Mouse (Mus musculus): ENCODE results near the gene Rflnb.

DNA sequence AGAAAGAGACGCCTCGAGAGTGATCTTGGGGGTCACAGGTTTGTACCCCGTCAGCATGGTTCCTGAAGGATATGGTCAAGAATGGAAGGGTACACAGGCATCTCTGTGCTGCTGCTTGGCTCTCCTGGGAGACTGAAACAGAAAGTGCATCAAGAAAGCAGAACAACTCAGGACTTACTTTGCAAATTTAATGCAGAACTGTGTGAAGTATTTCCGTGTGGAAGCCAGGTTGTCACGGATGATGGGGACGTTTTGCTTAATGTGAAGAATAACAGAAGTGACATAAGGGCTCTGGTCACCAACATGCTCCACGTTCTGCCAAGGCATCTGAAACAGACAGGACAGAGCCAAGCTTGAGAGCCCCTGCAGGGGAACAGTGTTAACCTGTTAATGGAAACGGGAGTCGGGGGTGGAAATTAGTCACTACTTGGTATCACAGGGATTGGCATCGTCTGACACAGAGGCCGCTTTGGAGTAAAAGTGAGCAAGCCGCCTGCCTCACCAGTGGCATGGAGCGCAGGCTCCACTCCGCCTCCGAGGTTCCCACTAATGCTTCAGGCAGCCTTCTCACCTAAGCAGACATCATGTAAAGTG, 39.1 kb upstream of the Rflnb start:
- TF ChIP-seq CTCF (IDR thresholded peaks at IDR 0.05; ENCODE audit: low read depth) (no peak), EP300 (IDR thresholded peaks at IDR 0.05; ENCODE audit: low read depth) (no peak)
